Mouse (Mus musculus) cerebellum, postnatal 14 days (tissue): Measurements from ENCODE around the gene Gbp8.
"Not testable (repeated sequence)": the region's sequence is repeated elsewhere in the genome, so short reads cannot be mapped to it uniquely, and the experiment has no call there.

Experiments used
- DNase-seq, 2 experiments: peaks; one replicate each; pipeline ENCODE4 v3.0.0; 2021; ENCODE audit warnings: mixed read lengths in 2 of 2

Gbp8 gene

GRCm38 (mm10) chr5:105053471-105054169 is 85.7 kb downstream of the Gbp8 start:
- not testable (repeated sequence) for DNase-seq

DNA sequence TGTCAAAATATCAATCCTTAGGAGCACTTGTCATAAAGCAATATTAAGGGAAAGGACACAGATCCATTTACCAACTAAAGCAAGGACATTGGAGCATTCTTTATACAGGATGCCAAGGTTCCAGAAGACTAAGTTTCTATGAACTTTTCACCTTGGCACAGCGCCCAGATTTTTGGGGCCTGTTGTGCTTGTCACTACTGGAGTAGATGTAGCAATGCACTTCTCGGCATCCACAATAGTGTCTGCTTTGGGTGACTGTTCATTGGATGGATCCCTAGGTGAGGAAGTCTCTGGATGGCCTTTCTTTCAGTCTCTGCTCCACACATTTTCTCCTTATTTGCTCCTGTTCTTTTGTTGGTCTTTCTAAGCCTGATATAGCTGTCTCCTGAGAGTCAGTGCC is 107.0 kb downstream of the Gbp8 start:
- peak in 1 of 2 experiments; percentile 5 for DNase-seq

- DNase-seq = no peak
Measured at GRCm38 (mm10) chr5:105012551-105012950, 126.8 kb downstream of the Gbp8 start.

DNA sequence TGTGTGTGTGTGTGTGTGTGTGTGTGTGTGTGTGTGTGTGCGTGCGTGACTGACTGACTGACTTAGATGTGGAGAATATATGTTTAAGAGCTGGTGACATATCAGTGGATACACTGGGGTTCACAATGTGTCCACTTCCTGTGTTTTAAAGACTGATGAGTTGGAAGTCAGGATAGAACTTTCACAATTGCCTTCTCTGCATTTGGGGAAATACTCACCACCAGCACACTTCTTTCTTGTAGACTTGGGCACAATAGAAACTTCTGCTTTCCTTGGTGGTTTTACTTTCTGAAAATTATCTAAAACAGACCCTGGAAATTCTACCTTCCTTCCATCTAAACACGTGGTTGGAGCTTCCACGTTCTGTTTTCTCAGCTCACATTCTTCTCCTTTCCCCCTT is 127.8 kb downstream of the Gbp8 start:
- no peak for DNase-seq

DNA sequence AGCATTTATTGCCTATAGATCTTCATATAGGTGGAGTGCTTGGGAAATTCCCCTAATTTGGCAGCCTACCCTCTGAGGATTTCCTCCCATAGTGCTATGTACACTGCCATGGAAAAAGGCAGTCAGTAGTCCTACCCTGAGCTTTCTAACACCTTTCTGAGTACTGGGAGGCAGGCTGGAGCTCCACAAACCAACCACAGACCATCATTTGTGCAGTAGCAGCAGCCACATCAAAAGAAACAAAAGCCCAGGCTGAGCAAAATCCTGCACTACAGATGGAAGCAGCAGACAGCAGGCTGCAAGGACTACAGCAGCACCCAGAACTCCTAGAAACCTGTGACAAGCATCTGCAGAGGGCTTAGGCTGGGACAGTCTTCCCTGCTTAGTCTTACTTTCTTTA is 129.0 kb downstream of the Gbp8 start:
- no peak for DNase-seq

DNA sequence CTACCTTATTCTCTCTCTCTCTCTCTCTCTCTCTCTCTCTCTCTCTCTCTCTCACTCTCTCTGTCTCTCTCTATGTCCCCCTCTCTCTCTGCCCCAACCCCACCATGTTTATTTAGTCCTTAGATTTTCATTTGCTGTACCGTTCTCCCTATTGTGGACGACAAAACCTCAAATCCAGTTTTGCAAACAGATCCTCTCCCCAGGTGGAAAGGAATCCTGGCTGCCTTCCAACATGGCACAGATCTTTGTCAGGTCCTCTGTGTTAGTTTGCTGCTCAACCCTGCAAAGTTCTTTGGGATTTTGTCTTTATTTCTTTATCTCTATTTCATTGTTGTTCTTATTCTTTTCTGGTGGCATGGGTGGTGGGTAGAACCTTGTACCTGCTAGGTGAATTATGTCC is 149.9 kb downstream of the Gbp8 start:
- peak; percentile 38 to 49 for DNase-seq

GRCm38 (mm10) chr5:104988000-104988399 is 151.3 kb downstream of the Gbp8 start:
- no peak for DNase-seq

DNA sequence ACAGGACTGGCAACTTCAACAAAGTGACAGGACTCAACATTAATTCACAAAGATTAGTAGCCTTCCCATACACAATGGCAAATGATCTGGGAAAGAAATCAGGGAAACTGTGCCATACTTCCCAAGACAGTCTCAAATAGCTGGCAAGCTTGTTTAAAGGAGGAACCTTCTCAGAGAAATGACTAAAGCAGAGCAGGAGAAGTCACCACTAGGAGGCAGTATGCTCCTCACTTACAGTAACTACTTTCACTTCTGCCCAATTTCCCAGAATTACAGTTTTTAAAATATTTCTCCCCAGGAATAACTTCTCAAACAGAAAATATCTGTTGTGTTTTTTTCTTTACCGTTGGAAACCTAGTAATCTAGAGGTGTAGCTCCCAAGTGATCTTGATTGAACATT is 152.6 kb downstream of the Gbp8 start:
- DNase-seq = peak; percentile 47 to 48

DNA sequence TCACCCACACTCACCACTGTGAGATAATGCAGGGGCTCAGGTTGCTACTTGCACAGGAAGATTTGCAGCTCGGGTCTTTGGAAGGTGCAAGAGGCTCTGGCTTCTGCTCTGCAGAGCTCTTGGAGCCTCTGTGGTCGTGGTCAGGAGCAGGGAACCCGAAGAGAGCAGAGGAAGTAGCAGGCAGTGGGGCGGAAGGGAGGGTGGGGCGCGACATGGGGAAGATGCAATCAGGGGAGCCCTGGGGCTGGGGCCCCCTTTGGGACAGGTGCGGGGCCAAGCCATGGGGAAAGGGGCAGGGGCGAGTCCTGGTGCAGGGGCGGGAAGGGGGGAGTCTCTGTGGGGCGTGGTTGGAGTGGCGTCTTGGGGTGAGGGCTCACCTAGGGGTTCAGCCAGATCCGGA is 156.8 kb downstream of the Gbp8 start, which contains the start of gene Abcg3:
TSS of gene Abcg3 (minus strand) at position 184 of the 400 bp plus-strand sequence.
- no peak for DNase-seq

DNA sequence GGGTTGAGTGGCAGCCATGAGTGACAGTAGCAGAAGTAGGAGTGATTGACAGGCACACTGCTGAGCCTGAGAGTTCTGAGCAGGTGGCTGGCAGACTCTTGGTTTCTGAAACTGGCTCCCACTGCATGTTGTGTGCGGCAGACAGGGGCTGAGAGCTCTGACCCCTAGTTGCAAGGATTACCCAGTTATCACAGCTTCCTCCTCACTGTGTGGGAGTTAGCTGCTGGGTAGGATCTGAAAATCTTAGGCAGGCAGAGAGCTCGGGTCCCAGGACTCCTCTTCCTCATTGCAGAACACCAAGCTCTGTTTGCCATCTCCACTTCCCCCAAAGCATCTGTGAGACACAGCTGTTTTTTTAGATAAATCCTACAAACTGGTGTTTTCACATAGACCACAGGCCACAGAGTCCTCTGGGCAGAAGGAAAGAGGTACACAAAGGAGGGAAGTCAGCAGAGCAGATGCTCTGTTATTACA is 160.3 kb downstream of the Gbp8 start:
- no peak for DNase-seq
